Mouse (Mus musculus): ENCODE measurements around the gene Kcnd3. TPM values are rescaled to one million over a fixed set of nuclear protein-coding genes. Genes with fewer than 3 reads are reported as not detected.
A peak's percentile ranks its signal among the peaks of the same experiment; 100 is the strongest.

The Kcnd3 gene
- polyA plus RNA-seq, 1 experiment from 2014 or later, result 0.93 TPM

DNA sequence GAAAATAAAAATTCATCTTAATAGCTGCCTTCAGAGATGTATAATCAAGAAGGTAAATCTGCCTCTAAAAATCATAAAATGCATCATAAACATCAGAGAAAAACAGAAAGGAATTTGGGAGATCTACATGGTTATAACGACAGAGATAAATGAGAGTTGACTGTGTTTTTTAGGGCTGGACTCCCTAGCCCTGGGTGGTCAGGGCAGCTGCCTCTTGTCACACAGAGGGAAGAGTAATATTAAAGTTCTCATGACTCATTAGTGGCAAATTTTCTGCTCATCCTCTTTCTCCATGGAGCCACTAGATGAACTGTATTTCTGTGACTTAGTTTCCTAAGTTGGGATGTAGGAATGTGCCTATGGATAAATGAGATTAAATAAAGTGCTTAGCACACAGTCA is 48.9 kb downstream of the Kcnd3 start:
- no peaks in the 10 kb centered on the region for H3K36me3 ChIP-seq
- no peak overlapping the region for H3K9ac ChIP-seq
- H3K4me3 ChIP-seq, result no peak overlapping the region
- H3K27ac ChIP-seq (ENCODE audit: poor library complexity, severe bottlenecking), result no peak overlapping the region
- peaks cover 20% of the 10 kb centered on the region for H3K4me1 ChIP-seq (replicated peaks)
- H3K9me3 ChIP-seq (replicated peaks), result no peaks in the 10 kb centered on the region
- no peak overlapping the region for H3K4me2 ChIP-seq
- H3K27me3 ChIP-seq (replicated peaks), result no peaks in the 10 kb centered on the region
- WGBS, result 68% methylated on average over 1 of the region's 1 CpGs
- no peak for ATAC-seq (ENCODE audit: insufficient number of reproducible peaks, low FRiP score)

DNA sequence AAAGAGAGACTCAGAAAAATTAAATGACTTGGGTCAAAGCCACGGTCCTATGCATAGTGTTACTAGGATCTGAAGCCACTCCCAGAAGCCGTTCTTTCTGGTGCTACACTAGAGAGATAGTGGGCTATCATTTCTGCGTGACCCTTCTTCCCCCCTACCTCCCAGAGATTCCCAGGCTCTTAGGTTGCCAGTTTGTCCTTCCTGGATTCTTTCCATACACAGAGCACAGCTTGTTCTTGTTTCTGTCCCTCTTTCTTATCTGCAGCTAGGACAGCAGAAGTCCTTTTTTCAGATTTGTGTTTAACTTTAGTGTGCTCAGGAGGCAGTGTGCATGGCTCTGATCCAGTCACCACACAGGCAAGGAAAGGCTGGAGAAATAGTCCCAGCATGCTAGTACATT is 52.1 kb downstream of the Kcnd3 start:
- WGBS, result 15% methylated on average over 3 of the region's 3 CpGs

DNA sequence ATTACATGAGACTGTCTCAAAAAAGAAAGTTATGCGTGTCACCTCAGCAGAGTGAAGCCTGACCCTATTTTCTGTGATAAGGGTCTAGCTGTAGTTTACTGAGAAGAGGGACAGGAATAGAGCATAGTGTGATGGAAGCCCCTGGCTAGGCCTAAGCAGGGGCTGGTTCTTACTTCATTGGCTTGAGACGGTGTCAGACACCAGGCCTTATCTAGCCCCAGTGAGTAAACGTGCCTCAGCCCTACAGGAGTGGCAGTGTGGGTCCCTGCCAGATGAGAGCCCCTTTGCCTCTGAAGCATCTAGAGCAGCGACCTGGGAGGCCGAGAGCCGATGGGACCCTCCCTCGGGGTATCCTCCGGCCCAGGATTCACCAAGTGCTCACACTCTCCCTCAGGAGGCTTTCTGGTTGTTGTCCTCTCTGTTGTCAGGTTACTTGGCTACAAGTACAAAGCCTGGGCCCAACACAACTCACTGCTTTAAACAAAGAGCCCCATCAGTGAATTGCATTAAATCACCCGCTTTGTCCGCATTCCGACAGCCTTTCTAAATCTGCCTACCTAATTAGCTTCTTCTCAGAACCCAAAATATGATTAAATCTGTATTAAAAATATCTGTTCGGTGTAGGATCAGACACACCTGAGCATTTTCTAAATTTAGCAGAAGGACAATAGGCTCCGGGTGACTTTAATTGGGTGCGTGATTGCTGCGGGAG is 53.2 kb downstream of the Kcnd3 start:
- no peak for ATAC-seq (ENCODE audit: insufficient number of reproducible peaks, low FRiP score)
- Histone ChIP-seq H3K9me3 (replicated peaks) (no peaks in the 10 kb centered on the region), H3K36me3 (no peaks in the 10 kb centered on the region), H3K9ac (no peak overlapping the region), H3K27me3 (replicated peaks) (no peaks in the 10 kb centered on the region), H3K4me3 (no peak overlapping the region), H3K4me2 (no peak overlapping the region), H3K27ac (ENCODE audit: poor library complexity, severe bottlenecking) (no peak overlapping the region), H3K4me1 (replicated peaks) (peaks cover 23% of the 10 kb centered on the region)
- 64% methylated on average over 15 of the region's 15 CpGs for WGBS

More for the DNA sequence above, 52.1 kb downstream of the Kcnd3 start:
- no peak overlapping the region; the same call in 1 of the 2 replicates for H3K27ac ChIP-seq (ENCODE audit: poor library complexity, severe bottlenecking)
- H3K4me1 ChIP-seq (replicated peaks), result peaks cover 20% of the 10 kb centered on the region
- peak; percentile 29; the same call in 1 of the 2 replicates for ATAC-seq (ENCODE audit: insufficient number of reproducible peaks, low FRiP score)
- H3K4me2 ChIP-seq, result no peak overlapping the region
- H3K9ac ChIP-seq, result no peak overlapping the region
- no peak overlapping the region for H3K4me3 ChIP-seq
- no peaks in the 10 kb centered on the region for H3K27me3 ChIP-seq (replicated peaks)
- no peaks in the 10 kb centered on the region for H3K36me3 ChIP-seq
- H3K9me3 ChIP-seq (replicated peaks), result no peaks in the 10 kb centered on the region

DNA sequence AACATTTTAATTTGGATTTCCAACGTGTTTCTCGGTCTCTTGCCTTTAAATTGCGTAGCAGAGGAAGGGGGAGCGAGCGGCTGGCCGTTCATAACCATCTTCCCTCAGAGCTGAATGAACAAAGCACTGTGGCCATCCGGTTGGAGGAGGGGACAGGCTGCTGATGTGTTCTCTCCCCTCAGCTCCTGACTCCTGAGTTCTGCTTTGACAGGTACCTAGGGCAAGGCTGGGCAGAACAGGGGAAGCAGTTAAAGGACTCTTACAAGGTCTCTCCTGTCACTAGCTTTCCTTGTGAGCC is 53.7 kb downstream of the Kcnd3 start:
- Histone ChIP-seq H3K27ac (ENCODE audit: poor library complexity, severe bottlenecking) (no peak overlapping the region), H3K4me2 (no peak overlapping the region), H3K9ac (no peak overlapping the region), H3K4me1 (replicated peaks) (peaks cover 28% of the 10 kb centered on the region), H3K4me3 (no peak overlapping the region), H3K36me3 (no peaks in the 10 kb centered on the region), H3K27me3 (replicated peaks) (no peaks in the 10 kb centered on the region), H3K9me3 (replicated peaks) (no peaks in the 10 kb centered on the region)
- ATAC-seq (ENCODE audit: insufficient number of reproducible peaks, low FRiP score), result no peak
- WGBS, result 78% methylated on average over 7 of the region's 7 CpGs

DNA sequence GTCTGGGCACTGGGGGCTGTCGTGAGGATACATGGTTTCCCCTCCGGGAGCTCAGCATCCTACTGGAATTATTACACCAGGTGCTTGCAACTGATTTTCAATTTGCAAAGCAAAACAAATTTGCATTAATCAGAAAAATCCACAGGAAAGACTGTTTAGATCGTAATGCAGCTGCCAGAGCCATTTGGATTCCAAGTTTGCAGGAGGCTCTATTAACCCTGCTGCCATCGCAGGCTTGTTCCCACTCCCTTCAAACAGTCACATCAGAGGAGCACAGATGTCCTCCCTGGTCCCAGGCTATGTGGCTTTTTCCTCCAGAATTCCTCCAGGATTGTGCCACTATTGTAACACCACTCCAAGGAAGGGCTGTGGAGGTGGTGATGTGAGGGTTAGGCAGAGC is 54.5 kb downstream of the Kcnd3 start:
- no peak overlapping the region for H3K9ac ChIP-seq
- no peaks in the 10 kb centered on the region for H3K36me3 ChIP-seq
- WGBS, result 86% methylated on average over 4 of the region's 4 CpGs
- no peak overlapping the region for H3K27ac ChIP-seq (ENCODE audit: poor library complexity, severe bottlenecking)
- H3K4me3 ChIP-seq, result no peak overlapping the region
- H3K27me3 ChIP-seq (replicated peaks), result no peaks in the 10 kb centered on the region
- no peak for ATAC-seq (ENCODE audit: insufficient number of reproducible peaks, low FRiP score)
- H3K4me2 ChIP-seq, result no peak overlapping the region
- peaks cover 28% of the 10 kb centered on the region for H3K4me1 ChIP-seq (replicated peaks)
- no peaks in the 10 kb centered on the region for H3K9me3 ChIP-seq (replicated peaks)

DNA sequence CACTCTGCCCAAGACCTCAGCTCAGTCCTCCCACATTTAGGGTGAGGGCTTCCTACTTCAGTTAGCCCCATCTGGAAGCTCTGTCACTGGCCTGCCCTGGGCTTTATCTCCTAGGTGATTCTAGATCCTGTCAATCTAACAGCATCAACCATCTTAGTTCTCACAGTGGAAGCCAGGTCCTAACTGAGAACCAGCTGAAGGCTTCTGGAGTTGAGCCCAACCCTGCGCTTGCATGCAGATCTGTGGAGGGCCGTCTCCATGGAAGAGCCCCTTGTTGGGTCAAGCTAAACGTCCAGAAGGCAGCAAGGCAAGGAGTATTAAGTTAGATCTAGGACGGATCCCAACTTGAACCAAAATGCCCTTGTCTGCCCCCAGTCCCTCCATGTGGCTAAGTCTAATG is 57.2 kb downstream of the Kcnd3 start:
- Histone ChIP-seq H3K4me3 (no peak overlapping the region), H3K36me3 (no peaks in the 10 kb centered on the region), H3K27me3 (replicated peaks) (no peaks in the 10 kb centered on the region), H3K4me2 (no peak overlapping the region), H3K27ac (ENCODE audit: poor library complexity, severe bottlenecking) (no peak overlapping the region), H3K9me3 (replicated peaks) (no peaks in the 10 kb centered on the region), H3K9ac (no peak overlapping the region), H3K4me1 (replicated peaks) (peaks cover 20% of the 10 kb centered on the region)
- WGBS, result 63% methylated on average over 4 of the region's 4 CpGs
- no peak for ATAC-seq (ENCODE audit: insufficient number of reproducible peaks, low FRiP score)

DNA sequence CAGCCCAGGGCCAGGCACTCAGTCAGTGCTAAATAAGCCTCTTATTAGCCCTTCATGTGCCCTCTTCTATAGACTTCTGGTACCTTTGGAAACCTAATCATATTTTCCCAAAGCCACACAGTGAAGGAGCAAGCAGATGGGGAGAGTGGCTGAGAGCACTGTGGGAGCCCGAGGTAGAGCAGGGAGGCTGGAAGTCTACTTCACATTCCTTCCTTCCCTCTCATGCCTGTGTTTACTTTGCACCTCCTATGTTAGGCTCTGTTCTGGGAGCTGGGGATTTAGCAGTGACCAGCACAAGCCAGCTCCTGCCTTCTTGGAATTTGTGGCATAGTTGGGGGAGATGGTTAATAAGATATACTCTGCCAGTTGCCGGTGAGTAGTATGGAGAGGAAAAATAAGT is 59.7 kb downstream of the Kcnd3 start:
- Histone ChIP-seq H3K4me3 (no peak overlapping the region), H3K36me3 (no peaks in the 10 kb centered on the region), H3K4me1 (replicated peaks) (peaks cover 8% of the 10 kb centered on the region; the same call in 1 of the 2 replicates), H3K27ac (ENCODE audit: poor library complexity, severe bottlenecking) (no peak overlapping the region), H3K9ac (no peak overlapping the region), H3K27me3 (replicated peaks) (0 out of 2 replicates have a peak, but pooled peaks cover 4% of the 10 kb centered on the region), H3K4me2 (no peak overlapping the region), H3K9me3 (replicated peaks) (no peaks in the 10 kb centered on the region)
- no peak for ATAC-seq (ENCODE audit: insufficient number of reproducible peaks, low FRiP score)
- 26% methylated on average over 2 of the region's 2 CpGs for WGBS

DNA sequence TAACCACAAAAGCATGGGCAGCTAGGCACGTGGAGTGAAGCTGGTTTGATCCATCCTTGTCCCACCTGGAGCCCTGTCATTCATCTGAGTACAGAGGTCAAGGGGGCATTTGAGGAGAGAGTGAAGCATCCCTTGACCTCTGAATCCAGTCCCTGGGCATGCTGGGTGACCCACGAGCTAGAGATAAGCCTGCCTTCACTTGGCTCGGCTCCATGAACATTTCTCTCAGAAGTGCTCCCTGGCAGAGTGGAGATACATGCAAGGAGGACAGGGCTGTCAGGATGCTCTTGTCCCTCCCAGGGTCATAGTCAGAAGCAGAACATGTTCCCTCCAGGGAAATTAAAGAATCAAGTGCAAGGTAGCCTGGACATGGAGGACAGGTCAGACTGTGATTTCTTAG is 62.1 kb downstream of the Kcnd3 start:
- ATAC-seq (ENCODE audit: insufficient number of reproducible peaks, low FRiP score), result no peak
- 31% methylated on average over 3 of the region's 3 CpGs for WGBS
- peaks cover 8% of the 10 kb centered on the region; the same call in 1 of the 2 replicates for H3K4me1 ChIP-seq (replicated peaks)

DNA sequence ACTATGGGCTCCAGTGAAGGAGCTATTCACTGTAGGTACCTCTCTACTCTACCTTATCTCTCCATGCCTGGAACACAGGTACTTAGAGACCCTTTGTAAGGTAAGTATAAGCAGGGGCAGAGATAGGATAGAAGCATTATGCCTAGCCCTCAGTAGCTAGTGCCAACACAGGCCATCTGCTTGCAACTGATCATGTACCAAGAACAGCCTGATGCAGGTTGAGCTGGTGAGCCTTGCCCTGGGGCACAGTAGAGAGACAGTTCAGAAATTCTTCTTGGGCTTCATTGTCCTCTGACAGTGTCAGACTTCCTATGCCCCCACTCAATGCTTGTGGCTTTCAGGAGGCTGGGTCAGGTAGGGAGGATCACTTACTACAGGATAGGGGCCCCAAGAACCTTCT is 62.9 kb downstream of the Kcnd3 start:
- H3K4me2 ChIP-seq, result no peak overlapping the region
- ATAC-seq (ENCODE audit: insufficient number of reproducible peaks, low FRiP score), result no peak
- no peaks in the 10 kb centered on the region for H3K36me3 ChIP-seq
- H3K9ac ChIP-seq, result no peak overlapping the region
- H3K4me1 ChIP-seq (replicated peaks), result peaks cover 8% of the 10 kb centered on the region; the same call in 1 of the 2 replicates
- H3K27me3 ChIP-seq (replicated peaks), result 0 out of 2 replicates have a peak, but pooled peaks cover 15% of the 10 kb centered on the region
- no peak overlapping the region for H3K27ac ChIP-seq (ENCODE audit: poor library complexity, severe bottlenecking)
- no peak overlapping the region for H3K4me3 ChIP-seq
- H3K9me3 ChIP-seq (replicated peaks), result no peaks in the 10 kb centered on the region

More for the DNA sequence above, 62.1 kb downstream of the Kcnd3 start:
- Histone ChIP-seq H3K9me3 (replicated peaks) (no peaks in the 10 kb centered on the region), H3K4me3 (no peak overlapping the region), H3K27me3 (replicated peaks) (0 out of 2 replicates have a peak, but pooled peaks cover 13% of the 10 kb centered on the region), H3K9ac (no peak overlapping the region), H3K4me2 (no peak overlapping the region), H3K36me3 (no peaks in the 10 kb centered on the region), H3K27ac (ENCODE audit: poor library complexity, severe bottlenecking) (no peak overlapping the region)

DNA sequence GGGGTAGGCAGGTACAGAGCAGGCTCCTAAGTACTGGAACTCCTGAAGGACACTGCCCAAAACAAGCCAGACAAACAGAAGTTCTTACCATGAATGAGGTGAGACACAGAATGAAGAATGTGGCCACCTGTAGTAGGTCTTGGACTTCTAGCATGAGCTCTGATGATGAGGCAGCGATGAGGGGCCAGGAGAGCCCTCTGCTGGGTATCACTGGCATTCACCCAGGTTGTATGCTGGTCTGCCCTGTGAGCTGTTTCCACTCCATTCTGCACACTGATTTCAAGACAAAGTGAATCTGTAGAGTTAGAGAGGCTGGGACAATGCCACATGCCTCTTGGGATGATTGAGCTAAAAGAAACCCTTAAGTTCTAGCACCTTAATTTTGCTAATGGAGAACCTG is 63.5 kb downstream of the Kcnd3 start:
- no peak overlapping the region for H3K4me2 ChIP-seq
- H3K4me1 ChIP-seq (replicated peaks), result peaks cover 6% of the 10 kb centered on the region
- no peak for ATAC-seq (ENCODE audit: insufficient number of reproducible peaks, low FRiP score)
- WGBS, result 81% methylated on average over 1 of the region's 1 CpGs
- H3K9ac ChIP-seq, result no peak overlapping the region
- no peaks in the 10 kb centered on the region for H3K9me3 ChIP-seq (replicated peaks)
- H3K27ac ChIP-seq (ENCODE audit: poor library complexity, severe bottlenecking), result no peak overlapping the region
- no peak overlapping the region for H3K4me3 ChIP-seq
- no peaks in the 10 kb centered on the region for H3K36me3 ChIP-seq
- H3K27me3 ChIP-seq (replicated peaks), result 0 out of 2 replicates have a peak, but pooled peaks cover 15% of the 10 kb centered on the region

DNA sequence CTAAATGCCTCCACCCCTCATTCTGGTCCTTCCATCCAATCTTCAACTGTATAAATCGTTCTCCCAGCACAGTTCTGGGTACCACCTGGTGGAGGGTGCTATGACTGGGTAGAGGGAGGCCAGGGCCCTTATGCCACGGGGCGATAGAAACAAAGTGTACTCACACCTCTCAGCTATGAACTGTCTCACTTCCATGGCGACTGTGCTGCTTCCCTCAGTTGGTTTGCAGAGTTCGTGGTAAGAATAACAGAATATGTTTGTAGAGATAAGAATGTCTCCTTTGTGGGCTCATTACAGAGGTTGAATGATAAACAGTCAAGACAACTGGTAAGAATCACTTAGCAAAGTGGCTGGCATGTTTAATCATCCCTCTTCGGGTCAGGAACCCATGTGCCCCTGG is 68.3 kb downstream of the Kcnd3 start:
- H3K4me2 ChIP-seq, result no peak overlapping the region
- H3K4me1 ChIP-seq (replicated peaks), result peaks cover 19% of the 10 kb centered on the region
- H3K36me3 ChIP-seq, result no peaks in the 10 kb centered on the region
- 0 out of 2 replicates have a peak, but pooled peaks cover 15% of the 10 kb centered on the region for H3K27me3 ChIP-seq (replicated peaks)
- WGBS, result 60% methylated on average over 6 of the region's 6 CpGs
- ATAC-seq (ENCODE audit: insufficient number of reproducible peaks, low FRiP score), result no peak
- no peak overlapping the region for H3K9ac ChIP-seq
- H3K9me3 ChIP-seq (replicated peaks), result no peaks in the 10 kb centered on the region
- H3K27ac ChIP-seq (ENCODE audit: poor library complexity, severe bottlenecking), result no peak overlapping the region
- no peak overlapping the region for H3K4me3 ChIP-seq

DNA sequence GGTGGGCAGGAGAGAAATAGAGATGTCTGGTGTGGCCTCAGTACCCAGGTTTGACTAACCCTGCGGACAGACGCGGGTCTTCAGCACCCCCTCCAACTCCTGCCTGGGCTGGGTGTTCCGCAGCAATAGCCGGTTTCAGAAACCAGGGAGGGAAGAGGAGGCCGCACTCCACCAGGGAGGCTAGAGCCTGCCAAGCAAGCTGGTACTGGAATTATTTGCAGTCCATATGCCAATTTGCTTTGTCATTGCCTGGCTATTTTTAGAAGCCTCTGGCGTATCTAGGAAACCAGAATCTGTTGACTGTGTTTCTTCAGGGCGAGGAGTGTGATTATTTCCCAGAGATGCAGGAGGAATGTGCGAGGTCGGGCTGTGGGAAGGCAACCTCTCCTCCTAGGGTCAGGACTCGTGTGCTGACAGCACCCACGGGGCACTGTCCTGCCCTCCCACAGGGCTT is 69.1 kb downstream of the Kcnd3 start:
- no peaks in the 10 kb centered on the region for H3K36me3 ChIP-seq
- WGBS, result 41% methylated on average over 12 of the region's 12 CpGs
- H3K4me1 ChIP-seq (replicated peaks), result peaks cover 19% of the 10 kb centered on the region
- peak; percentile 45; the same call in 1 of the 2 replicates for ATAC-seq (ENCODE audit: insufficient number of reproducible peaks, low FRiP score)
- no peaks in the 10 kb centered on the region for H3K9me3 ChIP-seq (replicated peaks)
- H3K9ac ChIP-seq, result no peak overlapping the region
- 0 out of 2 replicates have a peak, but pooled peaks cover 15% of the 10 kb centered on the region for H3K27me3 ChIP-seq (replicated peaks)
- peak overlapping the region; percentile 50 for H3K4me2 ChIP-seq
- H3K4me3 ChIP-seq, result no peak overlapping the region
- H3K27ac ChIP-seq (ENCODE audit: poor library complexity, severe bottlenecking), result peak overlapping the region; percentile 70

Measured in heart, embryonic 12.5 days (tissue).